Mouse (Mus musculus) ovary, postnatal 14 days (tissue): ENCODE data around the gene Npffr2.
"Not testable (repeated sequence)": the region's sequence is repeated elsewhere in the genome, so short reads cannot be mapped to it uniquely, and the experiment has no call there.

Experiments
- DNase-seq: peaks from one replicate; pipeline ENCODE4 v3.0.0; 2022; ENCODE audit warnings: low spot score

Gene Npffr2

DNA sequence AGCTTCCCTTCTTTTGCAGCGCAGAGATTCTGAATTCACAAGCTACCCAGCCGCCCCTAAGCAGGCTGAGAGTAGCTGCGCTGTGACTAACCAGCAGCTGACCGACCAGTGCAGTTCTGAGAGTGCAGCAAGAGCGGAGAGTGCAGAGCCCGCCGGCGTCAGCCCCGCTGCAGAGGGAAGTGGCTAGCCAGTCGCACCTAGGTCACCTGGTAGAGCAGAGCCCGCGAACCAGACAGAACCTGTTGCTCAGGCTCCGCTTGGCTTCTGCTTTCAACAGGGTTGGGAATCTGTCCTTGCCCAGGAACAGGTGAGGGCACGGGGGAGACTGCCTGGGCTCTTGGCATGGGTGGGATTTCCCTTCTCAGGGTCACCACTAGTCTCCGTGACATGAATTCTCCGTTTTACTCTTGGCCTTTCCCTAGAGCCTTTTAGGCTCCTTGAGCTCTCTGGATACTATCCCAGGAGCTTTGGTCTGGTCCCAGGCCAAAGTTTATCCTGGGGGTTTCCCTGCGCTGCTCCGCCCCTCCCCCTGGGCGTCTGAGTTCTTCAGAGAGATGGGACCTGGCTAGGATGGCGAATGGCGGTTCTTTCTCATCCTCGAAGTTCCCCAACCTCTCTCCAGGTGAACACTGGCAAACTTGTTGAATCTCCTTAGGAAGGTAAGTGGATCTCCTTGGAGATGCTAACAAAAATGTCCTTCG, at the start of gene Npffr2:
Gene Npffr2, plus strand, starts transcription at position 552 of the 701 bp plus-strand sequence.
- DNase-seq = peak; percentile 6

GRCm38 (mm10) chr5:89492560-89492959, 34.7 kb upstream of the Npffr2 start:
- no peak for DNase-seq

GRCm38 (mm10) chr5:89500182-89500581, 27.0 kb upstream of the Npffr2 start:
- no peak for DNase-seq

- no peak for DNase-seq
These were observed 8.6 kb upstream of the Npffr2 start for GRCm38 (mm10) chr5:89518641-89519040.

DNA sequence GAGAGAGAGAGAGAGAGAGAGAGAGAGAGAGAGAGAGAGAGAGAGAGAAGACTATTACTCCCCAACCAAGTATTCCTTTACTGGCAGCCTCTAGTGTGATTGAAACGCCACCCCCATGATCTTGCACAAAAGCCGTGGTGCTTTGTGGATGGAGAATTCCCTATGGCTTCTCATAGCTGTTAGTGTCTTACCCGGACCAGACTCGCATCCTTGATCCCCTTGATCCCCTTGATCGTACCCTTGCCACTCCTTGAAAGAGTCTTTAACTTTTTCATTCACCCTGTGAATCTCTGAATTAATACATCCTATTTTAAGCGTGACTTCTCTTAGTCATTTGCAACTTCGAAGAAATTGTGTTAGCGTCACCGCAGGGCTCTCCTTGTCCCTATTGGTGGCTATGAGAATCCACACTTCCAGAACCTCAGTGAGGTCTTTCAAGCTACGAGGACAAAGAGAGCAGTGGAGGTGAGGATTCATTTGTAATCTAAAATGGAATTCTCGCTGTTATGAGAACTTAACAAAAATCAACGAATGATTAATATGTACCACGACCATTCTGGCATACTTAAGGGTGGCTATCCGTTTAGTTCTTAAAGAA, 949 bp upstream of the Npffr2 start:
- DNase-seq = no peak

DNA sequence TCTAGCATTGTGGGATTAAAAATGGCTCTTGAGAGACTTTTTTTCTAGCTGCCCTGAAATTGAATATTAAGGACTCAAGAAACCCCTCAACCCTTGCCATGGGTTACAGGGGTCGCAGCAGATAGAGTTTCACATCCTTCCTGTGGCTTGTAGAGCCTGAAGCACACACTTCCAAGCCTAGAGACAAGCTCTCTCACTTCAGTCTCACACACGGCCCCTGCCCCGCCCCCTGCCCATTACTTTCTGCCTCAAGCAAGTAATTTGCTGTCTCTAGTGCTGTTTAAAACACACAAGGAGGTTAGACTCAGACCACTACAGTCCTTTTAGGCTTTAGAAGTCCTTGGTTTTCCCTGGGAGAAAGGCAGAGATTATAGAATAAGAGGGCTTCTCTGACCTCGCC, 1.7 kb downstream of the Npffr2 start:
- no peak for DNase-seq

DNA sequence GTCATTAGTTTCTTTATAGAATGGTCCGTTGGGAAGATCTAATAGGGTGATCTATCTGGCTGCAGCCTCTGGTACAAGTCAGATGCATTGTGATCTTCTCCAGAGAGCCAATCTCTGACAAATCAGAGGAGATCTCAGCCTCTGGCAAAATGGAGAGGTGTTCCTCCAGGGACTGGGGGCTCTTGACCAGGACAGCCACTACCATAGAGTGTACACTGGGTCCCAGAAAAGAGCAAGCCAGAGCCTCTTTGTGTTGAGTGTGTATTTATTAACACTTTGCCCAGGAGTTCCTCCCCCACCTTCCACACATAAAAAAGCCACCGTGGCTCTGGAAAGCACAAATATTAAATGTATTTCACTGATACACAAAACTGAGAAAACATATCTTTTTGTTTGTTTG, 2.2 kb downstream of the Npffr2 start:
- no peak for DNase-seq

GRCm38 (mm10) chr5:89536018-89536417, 8.8 kb downstream of the Npffr2 start:
- no peak for DNase-seq

DNA sequence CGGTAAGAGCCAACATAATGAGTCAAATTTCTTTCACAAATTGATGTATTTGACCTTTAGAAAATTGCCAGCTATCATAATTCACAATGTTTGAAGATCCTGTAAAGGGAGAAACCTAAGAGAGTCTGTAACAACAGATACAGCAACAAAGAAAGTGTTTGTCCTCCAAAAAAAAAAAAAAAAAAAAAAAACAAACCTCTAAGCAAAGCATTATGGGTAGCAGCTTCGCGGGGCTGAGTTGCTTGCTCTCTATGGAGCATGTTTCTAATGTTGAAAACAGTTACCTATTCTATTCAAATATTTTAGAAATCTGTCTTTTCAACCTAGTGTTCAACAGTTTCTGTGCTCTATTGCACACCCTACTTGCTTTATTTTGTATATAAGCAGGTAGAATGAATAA, 15.2 kb downstream of the Npffr2 start:
- no peak for DNase-seq

DNA sequence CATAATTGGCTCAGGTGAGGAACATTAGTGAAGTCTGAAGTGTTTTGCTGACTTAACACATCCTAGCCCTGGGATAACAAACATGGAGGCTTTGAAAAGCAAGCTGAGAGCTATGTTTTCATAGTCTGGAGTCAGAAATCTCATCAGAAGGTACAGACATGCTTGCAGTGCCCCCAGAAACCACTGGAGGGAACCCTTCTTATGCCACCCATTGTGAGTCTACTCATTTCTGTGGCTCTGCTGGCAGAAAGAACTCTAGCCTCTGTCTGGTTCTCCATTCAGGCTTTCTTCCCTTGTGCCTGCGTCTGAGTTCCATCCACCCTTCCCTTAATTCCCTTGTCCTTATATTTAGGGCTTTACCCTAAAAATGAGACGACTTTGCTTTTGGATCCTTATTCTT, 16.2 kb downstream of the Npffr2 start:
- peak; percentile 35 for DNase-seq

DNA sequence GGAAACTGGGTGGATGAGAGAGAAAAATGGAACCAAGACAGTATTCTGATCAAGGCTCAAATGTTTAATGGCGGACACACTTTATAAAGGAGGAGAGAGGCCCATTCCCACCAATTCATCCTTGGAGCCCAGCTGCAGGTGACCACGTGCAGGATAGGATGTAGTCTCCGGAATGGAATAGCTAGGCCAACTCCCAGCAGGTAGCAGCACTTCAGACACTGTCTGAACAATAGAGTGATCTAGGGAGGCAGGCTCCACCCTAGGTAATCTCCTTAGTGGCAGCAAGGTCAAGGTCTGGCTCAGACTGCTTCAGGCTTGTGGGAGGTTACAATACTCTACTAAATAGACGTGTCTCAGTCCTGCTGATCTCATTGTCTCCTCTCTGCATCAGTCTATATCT, 31.9 kb downstream of the Npffr2 start:
- DNase-seq = not testable (repeated sequence)

DNA sequence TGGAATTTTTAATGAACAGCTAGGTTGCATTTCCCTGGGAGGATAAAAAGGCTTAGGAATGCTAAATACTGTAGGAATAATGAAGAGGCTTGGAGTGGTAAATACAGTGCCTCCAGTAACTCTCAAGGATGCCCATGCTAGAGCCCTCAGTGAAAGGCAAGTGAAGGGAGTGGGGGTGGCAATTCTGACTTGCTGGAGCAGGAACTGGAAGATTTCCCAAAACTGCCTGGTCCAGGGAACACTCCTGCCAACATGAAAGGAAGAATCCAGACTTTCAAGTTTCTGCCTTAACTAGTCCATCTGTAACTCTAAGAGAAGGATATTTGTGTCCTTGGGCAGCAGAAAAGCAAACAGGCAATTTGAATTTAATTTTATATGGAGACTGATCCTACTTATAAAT, 34.2 kb downstream of the Npffr2 start:
- DNase-seq = no peak

DNA sequence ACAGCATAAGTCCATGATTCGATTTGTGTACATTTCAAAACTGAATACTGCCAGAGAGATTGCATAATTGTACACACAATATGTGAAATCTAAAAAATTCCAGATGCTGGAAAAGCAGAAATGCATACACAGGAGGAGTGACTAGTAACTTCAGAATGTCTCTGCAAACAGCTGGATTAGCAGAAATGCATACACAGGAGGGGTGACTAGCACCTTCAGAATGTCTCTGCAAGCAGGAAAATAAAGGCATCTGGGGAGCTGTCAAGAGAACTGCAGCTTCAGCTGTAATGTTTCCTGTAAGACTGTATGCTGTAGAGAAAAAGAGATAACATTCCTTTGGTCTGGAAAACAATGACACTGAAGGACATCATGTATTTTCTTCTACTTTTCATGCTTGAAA, 51.4 kb downstream of the Npffr2 start:
- DNase-seq = no peak

DNA sequence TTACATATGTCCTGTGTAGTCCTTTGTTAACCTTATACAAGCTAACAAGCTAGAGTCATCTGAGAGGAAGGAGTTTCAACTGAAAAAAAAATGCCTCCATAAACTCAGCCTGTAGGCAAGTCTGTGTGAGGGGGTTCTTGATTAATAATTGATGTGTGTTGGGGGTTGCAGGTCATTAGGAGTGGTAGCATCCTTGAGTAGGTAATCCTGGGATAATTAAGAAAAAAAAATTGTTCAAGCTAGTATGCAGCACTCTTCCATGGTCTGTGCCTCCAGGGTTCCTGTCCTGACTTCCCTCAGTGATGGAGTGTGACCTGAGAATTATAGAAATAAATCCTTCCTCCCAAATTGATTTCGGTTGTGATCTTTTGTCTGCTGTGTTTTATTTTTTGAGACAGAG, 52.0 kb downstream of the Npffr2 start:
- no peak for DNase-seq

DNA sequence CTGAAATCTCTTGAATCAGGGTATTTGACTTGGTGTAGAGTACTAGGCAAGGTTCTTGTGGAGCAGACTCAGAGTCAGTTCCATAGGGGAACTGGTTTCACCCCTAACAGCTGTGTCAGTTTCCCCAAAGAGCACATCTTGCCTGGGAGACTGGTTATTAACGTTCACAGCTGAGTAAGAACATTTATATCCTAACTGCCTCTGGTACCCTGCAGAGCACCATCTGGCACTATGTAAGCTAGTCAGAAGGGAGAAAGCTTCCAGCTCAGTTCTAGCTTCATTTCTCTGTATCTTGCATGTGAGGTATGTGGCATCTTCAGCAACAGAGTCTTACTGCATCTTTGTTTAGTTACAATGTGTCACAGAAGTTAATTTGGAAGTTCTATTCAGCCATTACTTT, 53.9 kb downstream of the Npffr2 start:
- no peak for DNase-seq

DNA sequence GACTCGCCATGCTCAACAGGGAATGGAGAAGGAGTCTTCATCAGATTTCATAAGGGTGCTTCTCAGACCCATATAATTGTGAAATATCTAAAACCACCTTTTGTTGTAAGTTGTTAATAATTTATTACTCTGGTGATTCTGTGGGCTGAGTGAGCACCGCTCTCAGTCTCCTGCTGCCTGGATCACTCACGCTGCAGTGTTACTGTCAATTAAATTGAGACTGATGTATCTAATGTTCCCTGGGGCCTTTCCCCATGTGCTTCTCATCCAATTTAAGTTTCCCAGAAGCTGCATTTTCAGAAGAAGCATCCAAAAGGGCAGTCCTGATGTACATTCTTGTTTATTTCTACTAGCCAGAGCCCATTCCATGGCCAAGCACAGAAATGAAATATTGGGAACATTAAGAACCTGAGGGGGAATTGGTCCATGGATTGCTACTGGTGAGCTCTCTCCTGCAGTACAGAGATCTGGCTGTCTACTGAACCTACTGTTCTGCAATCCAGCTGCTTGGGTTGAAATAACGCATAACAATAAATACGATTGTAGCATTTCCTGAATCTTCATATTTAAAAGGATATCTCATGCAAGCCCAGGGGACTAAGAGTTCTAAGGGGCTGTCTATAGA, 54.6 kb downstream of the Npffr2 start:
- no peak for DNase-seq

DNA sequence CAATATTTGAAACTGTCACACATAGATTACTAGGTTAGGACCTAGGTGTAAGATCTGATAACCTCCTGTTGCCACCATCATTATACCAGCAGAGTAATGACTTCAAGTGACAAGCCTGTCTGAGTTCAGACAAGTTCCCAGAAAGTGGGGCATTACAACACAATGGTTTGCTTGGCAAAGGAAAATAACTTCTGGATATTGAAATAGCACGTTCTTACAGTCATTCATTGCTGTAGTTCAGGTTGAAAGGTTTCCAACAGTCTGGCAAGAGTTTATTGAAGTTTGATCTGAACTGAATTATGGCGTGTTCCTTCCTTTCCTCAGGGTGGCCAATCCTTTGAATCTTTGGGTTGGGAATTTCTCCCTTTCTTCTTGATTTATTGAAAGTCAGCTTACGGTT, 57.8 kb downstream of the Npffr2 start:
- no peak for DNase-seq

DNA sequence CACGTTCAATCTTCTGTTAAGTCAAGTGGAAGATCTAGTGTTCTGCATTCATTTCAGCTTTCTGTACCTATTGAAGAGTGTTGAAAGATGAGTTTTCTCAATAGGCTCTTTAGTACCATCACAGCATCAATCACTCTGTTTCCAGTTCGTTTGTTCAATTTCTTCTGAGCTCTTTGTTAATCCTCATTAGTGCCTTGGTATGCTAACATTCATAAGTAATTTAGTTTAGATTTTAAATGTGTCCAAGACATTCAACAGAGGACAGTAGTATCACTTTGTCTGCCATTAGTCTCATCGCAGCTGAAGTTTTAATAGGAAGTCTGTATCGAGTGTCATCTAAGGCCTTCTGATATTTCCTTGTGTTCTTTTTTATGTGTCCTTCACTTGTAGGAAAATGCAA, 65.1 kb downstream of the Npffr2 start:
- no peak for DNase-seq

- DNase-seq = no peak
These were observed 84.2 kb downstream of the Npffr2 start for GRCm38 (mm10) chr5:89611322-89612015.

GRCm38 (mm10) chr5:89612262-89612661, 85.0 kb downstream of the Npffr2 start:
- DNase-seq = no peak

DNA sequence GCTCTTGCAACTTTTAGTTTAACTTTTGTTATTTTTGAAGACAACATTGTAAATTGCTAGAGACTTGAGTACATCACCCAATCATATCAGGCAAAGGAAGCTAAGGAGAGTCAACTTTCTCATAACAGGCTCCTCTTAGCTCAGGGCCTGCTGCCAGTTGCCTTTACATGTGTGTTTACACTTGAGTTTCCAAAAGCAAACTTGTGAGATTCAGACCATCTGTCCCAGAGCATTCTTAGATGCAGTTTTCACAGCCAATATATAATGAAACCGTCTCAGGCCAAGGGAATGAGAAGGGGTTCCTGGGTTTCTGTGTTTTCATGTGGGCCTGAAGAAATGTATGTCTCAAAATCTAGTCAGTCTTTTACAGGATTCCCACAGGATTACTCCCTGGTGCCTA, 104.4 kb downstream of the Npffr2 start:
- DNase-seq = no peak
